Mouse (Mus musculus) fat pad, adult 2 months (tissue): Measurements from ENCODE around the gene Btbd10.

ENCODE experiments used
- DNase-seq: peaks from one replicate; pipeline ENCODE4 v3.0.0-alpha.2; 2011; ENCODE audit warnings: low read depth, low spot score; ENCODE audit errors: extremely low read depth

Gene Btbd10

DNA sequence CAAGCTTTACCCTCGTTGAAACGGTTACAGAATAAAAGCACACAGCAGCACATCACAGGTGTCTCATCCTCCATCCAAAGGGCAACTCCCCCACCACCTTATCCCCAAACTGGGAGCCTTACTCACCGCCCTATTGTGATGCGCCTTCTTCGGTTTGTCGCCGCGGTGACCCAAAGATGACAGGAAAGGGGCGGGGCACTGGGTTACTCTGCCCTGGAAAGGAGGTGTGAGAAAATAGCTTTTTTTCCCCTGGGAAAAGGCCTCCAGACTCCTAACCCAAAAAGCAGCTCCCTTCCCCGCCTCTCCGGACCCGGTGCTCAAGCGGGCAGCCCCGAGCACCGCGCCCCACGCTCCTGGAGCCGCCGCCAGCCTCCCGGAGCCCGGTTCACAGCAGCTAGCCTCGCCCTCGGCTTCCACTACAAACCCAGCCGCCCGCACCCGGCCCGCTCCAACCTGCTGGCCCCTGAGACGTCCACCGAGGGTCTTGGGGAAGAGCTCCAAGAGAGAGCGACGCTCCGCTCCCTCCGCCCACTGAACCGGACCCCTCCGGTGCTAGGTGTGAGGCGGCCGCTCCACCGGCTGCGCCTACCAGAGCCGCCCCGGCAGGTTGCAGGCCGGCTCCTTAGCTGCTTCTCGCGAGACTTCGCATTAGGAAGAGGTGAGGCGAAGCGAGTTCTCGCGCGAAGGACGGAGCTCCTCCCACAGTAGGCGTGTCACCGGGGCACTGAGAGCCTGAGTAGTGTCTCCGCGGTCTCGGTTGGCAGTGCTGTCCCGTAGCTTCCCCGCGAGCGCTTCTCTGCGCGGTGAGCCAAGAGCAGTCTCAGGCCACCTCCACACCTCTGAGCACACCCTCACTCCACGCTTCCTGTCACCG lies at the start of gene Btbd10:
Gene Btbd10, minus strand, starts transcription at position 647 of the 874 bp plus-strand sequence.
- DNase-seq, result peak; percentile 55

DNA sequence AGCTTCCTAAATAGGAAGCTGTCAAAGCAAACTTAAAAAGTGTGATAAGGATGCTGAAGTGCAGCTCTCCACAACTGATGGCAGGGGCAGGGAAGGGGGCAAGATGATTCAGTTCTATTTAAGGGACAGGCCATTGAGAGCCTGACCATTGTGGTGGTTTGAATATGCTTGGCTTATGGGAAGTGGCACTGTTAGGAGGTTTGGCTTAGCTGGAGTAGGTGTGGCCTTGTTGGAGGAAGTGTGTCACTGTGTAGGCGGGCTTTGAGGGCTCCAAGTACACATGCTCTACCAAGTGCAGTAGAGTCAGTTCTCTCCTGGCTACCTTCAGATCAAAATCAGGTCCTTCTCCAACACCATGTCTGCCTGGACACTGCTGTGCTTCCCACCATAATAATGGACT lies 47.3 kb upstream of the Btbd10 start:
- DNase-seq, result no peak

DNA sequence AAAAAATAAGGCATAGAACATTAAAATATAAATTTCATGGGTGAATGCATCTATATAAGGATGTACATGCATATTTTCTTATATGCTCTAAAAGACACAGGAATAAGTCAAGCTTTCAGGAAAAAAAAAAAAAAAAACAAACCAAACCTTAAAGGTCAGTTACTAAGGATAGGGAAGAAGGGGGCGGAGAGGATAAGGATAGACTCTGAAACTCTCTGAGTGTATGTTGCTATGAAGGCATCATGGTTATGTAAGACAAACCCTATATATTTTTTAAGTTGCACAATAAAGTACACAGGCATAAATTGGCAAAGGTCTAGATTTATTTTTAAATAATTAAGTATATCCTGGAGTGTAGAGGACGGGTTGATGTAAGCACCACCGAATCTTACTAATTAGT lies 46.1 kb upstream of the Btbd10 start:
- DNase-seq, result no peak

DNA sequence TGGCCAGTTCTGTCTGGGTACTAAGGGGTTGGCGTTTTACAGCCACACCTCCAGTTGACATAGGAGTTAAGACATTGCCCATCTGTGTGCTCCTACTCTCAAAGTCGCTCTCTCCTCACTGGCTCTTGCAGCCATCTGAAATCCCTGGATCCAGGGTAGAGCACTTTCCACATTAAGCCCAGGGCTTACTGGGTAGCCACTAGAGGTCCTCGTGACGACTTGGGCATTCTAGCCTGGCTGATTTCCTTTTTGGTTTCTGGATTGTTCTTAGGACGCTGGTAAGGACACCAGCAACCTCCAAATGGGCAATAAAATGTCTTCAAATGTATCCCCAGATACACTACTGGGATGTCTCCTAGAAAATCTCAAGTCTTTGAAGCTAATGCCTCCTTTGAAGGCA lies 39.5 kb upstream of the Btbd10 start:
- no peak for DNase-seq

DNA sequence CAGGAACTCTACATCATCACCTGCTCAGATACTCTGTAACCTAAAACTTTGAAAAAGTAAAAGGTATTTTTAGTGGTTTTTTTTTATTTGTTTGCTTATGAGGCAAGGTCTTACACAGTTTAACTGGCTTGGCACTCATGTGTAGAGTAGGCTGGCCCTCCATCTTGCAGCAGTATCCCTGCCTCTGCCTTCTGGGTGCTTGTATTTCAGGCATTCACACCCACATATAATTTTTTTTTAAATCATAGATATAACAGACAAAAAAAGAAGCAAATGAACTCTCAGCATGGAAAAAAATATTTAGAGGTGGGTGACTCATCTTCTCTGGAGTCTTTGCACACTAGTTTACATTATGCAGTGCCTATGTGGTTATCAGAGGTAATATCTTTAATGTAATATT lies 28.9 kb upstream of the Btbd10 start:
- no peak for DNase-seq

DNA sequence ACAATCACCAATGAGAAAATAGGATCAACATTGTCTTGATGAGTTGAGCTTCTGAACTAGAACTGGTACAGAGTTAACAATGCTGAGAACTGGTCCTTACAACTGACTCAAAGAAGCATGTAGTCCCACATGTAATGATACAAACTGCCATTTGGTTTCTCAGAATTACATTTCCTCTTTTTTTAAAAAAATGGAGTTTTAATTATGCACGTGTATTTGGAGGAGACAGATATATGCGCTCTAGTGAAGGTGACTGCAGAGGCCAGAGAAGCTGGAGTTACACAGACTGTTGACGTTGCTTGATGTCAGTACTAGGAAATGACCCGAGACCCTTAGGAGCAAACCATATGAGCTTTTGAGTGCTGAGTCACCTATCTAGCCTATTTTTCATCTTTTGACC lies 27.5 kb upstream of the Btbd10 start:
- no peak for DNase-seq

DNA sequence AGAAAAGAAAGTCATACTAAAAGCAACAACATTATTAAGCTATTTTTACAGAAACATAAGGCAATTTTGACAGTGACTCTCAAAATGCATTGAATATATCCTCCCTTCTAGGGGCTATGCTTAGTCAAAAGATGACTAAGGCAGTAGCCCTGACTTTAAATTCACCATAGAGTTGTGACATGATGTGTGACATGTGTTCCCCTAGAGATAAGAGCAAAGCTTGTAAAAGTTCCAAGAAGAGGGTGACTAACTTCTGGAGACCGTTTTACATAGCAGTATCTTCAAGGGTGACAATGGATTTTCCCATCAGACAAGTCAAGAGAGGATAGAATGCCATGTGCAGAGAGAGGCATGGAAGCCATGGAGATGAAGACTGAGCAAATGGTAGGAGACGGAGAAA lies 22.4 kb upstream of the Btbd10 start:
- no peak for DNase-seq

DNA sequence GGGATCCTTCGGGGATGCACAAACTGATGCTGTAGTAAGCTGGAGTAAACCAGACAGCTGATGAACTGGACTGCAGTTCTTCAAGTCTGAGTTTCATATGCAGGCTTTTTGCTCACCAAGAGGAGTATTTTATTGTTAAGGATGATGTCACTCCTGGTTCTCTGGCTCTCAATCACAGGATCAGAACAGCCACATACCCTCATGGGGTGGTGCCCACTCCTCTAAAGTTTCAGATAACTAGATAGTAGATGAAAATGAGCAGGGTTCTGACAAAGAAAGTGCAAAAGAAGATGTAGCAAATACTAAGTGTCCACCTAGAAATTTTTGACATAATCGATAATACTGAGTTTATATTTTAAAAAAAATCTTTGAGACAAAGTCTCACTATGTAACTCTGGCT lies 19.3 kb upstream of the Btbd10 start, which contains the start of gene Pth:
Gene Pth, minus strand, starts transcription at position 101 of the 400 bp plus-strand sequence.
- DNase-seq, result no peak

DNA sequence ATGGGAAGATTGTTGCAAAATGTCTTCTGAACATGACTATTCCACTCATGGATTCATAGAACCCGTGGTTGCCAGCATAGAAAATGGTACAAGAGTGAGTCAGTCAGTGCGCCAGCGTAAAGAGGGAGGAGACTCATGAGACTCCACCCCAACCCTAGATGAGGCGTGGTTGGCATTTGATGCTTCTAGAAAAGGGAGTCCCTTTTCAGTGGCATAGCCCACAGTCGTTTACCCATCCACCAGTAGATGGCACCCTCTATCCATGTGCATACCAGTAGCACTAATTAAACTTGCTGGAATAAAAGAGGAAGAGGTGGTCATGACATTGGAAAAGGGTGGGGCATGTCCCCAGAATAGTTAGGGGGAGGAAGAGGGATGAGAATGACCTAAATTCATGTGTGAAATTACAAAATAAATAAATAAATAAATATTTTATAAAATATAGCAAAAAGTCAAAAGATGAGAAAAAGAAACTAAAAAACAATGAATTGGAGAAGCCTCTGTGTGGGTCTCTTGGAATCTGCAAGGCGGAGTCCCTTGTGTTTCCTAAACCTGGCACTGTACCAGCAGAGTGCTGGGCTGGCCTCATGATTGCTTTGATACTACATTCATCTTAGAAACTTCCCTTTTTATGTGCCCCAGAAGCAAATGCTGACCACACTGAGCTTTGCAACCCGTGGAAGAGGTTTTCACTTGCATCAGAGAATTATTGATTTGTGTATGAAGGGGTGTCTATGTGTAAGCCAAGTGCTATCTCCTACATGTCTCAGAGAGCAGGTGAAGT lies 8.9 kb upstream of the Btbd10 start:
- DNase-seq, result peak; percentile 50

DNA sequence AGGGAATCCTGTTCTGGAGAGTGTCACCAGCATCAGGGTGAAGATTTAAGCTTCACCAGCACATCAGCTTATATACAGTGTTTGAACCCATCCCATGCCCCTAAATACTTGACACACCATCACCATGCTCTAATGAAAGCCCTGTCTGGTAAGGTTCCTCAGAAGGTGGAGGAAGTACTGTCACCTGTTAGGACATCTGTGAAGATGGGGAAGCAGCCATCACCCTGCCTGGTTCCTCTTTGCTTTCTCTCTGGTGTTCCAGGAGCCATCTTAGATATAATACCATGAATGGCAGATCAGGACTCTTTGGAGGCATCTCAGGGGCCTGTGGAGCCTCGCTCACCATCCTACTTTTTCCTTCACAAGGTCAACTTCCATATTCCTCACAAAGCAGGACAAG lies 3.5 kb upstream of the Btbd10 start:
- no peak for DNase-seq

DNA sequence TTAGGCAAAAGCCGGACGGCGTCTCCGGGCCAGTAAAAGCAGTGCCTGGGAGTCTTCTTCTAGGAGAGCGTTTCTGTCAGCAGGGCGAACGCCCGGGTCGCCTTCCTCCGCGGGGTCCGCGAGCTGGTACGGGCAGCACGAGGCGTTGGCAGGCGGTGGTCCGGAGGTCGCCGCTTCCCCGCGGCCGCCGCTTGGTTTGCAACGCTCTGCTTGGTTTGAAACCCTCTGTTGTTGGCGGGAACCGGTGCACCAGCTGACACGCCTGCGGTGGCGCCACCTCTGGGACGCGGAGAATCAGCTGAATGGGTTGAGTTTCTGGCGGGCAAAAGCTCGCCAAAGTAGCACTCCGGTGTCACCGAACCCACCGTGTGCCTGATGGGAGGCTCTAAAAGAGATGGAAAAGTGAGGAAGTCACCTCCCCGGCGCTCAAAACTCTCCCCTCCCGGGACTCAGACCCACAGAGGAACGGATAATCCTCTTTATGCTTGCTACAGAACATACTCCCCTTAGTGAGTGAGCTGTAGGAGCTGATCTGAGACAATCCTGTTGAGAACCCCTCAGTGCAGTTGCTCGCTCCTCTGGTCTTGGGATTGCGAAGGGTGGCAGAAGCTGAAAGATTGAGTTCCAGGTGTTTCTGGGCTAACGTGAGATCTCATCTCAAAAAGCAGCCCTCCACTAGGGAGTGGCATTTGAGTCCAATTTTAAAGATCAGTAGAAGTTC lies 588 bp upstream of the Btbd10 start:
- DNase-seq, result no peak

DNA sequence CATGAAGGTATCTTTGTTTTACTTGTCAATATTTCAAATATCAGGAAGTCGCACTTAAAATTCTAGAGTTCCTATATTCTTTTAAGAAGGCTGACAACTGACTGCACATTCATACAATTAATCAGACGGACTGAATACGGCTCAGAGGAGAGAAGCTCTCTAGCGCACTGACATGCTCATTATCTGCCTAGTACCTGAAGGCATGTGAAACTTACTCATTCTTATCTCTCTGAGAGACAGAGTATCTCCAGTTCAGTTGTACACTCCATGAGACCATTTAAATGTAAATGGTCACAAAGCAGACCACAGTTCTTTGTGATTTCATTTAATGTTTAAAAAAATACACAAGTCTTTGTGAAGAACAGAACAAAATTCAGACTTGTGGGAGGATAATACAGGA lies 1.8 kb downstream of the Btbd10 start:
- no peak for DNase-seq

DNA sequence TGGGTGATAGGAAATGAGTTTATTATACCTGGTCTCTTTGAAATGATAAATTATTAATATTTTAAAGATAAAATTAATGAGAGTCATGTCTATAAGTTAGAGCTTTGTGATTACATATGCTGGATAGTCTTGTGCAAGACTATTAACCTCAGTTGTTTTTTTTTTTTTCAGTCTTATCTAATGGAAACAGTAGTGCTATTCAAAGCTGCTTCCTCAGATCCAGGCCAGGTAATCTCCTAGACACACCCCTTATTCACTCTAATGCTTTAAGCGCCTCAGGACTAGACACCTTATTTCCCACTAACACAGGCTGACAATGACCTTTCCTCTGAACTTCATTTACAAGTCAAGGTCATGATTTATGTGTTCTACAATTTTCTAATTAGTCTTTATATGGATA lies 20.1 kb downstream of the Btbd10 start:
- no peak for DNase-seq

DNA sequence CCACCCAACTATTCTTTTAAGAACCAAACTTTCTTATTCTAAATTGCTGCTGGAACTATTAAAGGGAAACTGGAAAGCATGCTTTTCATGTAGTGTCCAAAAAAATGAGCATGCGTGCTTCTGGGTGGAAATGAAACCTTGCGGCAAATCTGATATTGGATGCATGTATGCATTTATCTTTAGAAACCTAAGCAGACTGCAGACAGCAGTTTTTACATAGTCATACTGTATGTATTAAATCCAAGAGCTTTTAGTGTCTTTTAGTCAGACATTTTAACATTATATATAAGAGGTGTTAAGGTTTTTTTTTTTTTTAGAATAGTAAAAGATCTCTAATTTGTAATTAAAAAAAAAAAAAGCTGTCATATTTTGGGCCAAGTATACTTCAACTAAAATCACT lies 21.5 kb downstream of the Btbd10 start:
- DNase-seq, result no peak

DNA sequence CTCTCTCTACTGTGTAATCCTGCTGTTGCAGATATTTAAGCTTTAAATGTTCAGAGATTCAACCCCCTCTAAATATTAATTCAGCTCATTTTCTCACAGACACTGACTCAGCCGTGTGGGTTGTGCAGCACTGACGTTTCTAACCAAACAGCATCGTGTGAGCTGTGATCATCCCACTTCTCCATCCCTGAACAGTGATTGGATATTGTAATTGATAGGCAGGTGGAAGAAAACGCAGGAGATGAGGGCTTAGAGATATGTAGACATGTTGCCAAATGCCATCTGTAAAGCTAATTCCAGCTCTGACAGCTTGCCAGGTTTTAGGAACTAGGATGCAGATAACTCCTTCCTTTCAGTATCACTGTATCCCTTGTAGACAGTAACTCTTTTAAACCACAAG lies 21.9 kb downstream of the Btbd10 start:
- no peak for DNase-seq

DNA sequence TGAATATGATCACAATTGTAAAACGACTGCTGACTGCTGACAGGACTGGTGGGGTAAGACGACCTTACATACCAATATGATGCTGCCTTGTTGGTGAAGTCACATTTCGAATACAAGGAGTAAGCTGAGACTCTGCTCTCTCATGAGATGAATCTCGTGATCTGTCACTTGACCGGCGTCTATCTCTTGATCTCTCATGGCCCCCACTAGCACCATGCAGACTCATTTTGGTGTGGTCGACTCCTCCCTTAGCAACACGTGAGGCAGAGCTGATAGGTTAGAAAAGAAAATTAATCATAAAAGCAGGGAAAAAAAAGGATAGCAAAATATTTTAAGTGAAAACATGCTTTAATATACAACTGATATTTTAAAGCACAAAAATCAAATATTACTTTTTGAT lies 33.9 kb downstream of the Btbd10 start:
- no peak for DNase-seq

DNA sequence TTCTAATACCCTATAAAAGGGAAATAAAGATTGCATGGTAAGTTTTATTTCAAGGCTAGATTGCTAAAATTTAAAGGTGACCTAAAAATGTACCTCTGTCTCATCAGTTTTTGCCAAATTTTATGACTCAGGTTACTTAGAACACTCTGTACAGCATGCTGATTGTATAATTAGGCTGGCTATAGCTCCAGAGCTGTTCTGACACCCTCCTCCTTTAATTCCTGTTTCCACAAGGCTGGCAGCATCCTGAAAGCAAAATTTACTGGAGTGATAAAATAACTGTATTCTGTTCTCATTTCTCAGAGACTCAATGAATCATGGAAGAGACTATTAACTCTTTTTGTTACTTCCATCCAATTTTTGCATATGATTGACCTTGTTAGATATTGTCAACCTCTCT lies 35.2 kb downstream of the Btbd10 start:
- no peak for DNase-seq

DNA sequence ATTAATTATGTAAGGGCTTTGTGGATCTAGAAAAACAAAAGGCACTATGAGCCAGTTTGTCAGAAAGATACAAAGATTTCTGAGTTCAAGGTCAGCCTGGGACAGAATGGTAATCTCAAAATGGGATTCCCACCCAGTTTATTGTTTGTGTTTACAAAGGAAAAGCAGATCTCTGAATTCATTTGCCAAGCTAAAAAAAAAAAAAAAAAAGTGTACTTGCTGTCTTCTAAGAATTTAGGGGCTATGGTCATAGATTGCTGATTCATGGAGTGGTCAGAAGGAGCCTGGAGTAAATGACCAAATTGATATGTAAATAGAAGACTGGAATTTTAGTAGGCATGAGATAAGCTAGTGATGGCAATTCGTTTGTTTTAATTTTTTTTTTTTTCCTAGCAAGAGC lies 49.1 kb downstream of the Btbd10 start:
- no peak for DNase-seq

DNA sequence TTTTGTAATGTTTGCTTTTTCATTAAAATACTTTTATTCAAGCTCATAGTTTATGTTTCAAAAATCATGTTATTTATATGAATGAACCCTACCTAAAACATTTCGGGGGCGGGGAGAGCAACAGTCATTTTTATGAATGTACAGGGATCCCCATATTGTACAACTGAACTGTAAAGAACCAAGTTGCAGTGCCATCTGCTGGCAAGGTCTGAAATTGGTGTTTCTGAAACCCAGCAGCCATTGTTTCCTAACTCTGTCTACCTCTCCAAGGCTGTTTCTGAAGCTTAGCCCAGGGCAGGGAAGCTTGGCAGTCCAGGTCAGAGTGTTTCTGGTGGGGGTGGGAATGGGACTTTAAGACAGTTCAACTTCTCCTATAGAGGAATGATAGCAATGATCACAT lies 57.4 kb downstream of the Btbd10 start:
- peak; percentile 8 for DNase-seq

DNA sequence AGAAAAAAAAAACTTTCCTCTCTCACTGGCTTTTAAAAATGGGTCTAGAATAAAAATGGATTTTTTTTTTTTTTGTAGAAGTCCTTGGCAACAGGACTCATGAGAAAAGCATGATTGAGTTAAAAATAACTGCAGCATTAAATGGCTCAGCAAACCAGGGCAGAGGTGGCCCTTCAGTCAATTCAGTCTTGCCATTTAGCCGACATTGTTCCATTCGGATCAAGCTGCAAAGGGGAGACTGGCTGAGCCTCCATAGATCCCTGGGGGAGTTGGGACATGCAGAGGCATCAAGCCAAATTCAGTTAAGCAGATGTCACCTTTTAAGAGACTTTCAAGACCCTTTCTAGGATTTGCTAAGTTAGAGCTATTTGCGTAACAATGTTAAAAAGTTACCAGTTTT lies 59.1 kb downstream of the Btbd10 start:
- no peak for DNase-seq

DNA sequence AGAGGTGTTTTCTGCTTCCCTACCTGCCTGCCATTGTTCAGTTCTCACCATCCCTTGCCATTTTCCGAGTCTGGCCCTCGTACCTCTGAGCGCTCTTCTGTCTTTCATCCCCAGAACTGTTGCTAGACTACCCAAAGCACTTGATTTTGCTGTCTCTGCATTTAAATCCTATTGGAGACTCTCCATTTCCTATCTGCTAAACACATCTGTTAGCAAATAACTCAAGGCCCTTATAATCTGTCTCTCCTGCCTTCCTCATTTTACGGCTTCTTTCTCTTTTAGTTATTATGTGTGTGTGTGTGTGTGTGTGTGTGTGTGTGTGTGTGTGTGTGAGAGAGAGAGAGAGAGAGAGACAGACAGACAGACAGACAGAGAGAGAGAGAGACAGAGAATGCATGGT lies 71.4 kb downstream of the Btbd10 start:
- DNase-seq, result no peak
